Mouse (Mus musculus): ENCODE measurements around the gene Rdm1. TPM values are rescaled to one million over a fixed set of nuclear protein-coding genes. Genes with fewer than 3 reads are reported as not detected.
A peak's percentile ranks its signal among the peaks of the same experiment; 100 is the strongest.
"Not testable (repeated sequence)": the region's sequence is repeated elsewhere in the genome, so short reads cannot be mapped to it uniquely, and the experiment has no call there.

Rdm1 gene
- polyA plus RNA-seq (2012), result 1.4 and 2.2 TPM in 2 replicates

GRCm38 (mm10) chr11:101626995-101627856 is at the start of gene Rdm1:
Gene Rdm1, plus strand, starts transcription at chr11:101627195.
- peaks cover 39% of the 10 kb centered on the region for H3K4me1 ChIP-seq (ENCODE audit: control insufficient read depth)
- no peaks in the 10 kb centered on the region for H3K27me3 ChIP-seq (ENCODE audit: control insufficient read depth)
- peaks cover 10% of the 10 kb centered on the region for H3K36me3 ChIP-seq (ENCODE audit: control insufficient read depth)
- H3K4me3 ChIP-seq (replicated peaks), result peak within 1 kb of the TSS; percentile 78
- peaks cover 16% of the 10 kb centered on the region for H3K9me3 ChIP-seq (ENCODE audit: control insufficient read depth, low read length)
- TF ChIP-seq GATA1 (IDR thresholded peaks at IDR 0.05; ENCODE audit: low read length) (no peak), TAL1 (IDR thresholded peaks at IDR 0.05; ENCODE audit: low read length) (no peak)

- TF ChIP-seq TAL1 (IDR thresholded peaks at IDR 0.05; ENCODE audit: low read length) (no peak), GATA1 (IDR thresholded peaks at IDR 0.05; ENCODE audit: low read length) (no peak)
- Histone ChIP-seq H3K4me3 (replicated peaks) (no peak overlapping the region), H3K36me3 (ENCODE audit: control insufficient read depth) (peaks cover 65% of the 10 kb centered on the region), H3K27me3 (ENCODE audit: control insufficient read depth) (no peaks in the 10 kb centered on the region), H3K4me1 (ENCODE audit: control insufficient read depth) (peaks cover 18% of the 10 kb centered on the region), H3K9me3 (ENCODE audit: control insufficient read depth, low read length) (no peaks in the 10 kb centered on the region)
Measured at GRCm38 (mm10) chr11:101581081-101581764, 45.8 kb upstream of the Rdm1 start.

GRCm38 (mm10) chr11:101582054-101583035 is 44.6 kb upstream of the Rdm1 start, which contains the start of gene Tmem106a:
Gene Tmem106a, plus strand, starts transcription at chr11:101582242.
- Histone ChIP-seq H3K36me3 (ENCODE audit: control insufficient read depth) (peaks cover 63% of the 10 kb centered on the region), H3K27me3 (ENCODE audit: control insufficient read depth) (no peaks in the 10 kb centered on the region), H3K9me3 (ENCODE audit: control insufficient read depth, low read length) (no peaks in the 10 kb centered on the region), H3K4me3 (replicated peaks) (peak within 1 kb of the TSS; percentile 71), H3K4me1 (ENCODE audit: control insufficient read depth) (peaks cover 18% of the 10 kb centered on the region)
- TF ChIP-seq GATA1 (IDR thresholded peaks at IDR 0.05; ENCODE audit: low read length) (no peak), TAL1 (IDR thresholded peaks at IDR 0.05; ENCODE audit: low read length) (no peak)

GRCm38 (mm10) chr11:101583205-101583604 is 43.8 kb upstream of the Rdm1 start:
- TF ChIP-seq TAL1 (IDR thresholded peaks at IDR 0.05; ENCODE audit: low read length), result no peak
- no peak for TF ChIP-seq GATA1 (IDR thresholded peaks at IDR 0.05; ENCODE audit: low read length)
- H3K9me3 ChIP-seq (ENCODE audit: control insufficient read depth, low read length), result no peaks in the 10 kb centered on the region
- H3K4me3 ChIP-seq (replicated peaks), result no peak overlapping the region
- peaks cover 18% of the 10 kb centered on the region for H3K4me1 ChIP-seq (ENCODE audit: control insufficient read depth)
- no peaks in the 10 kb centered on the region for H3K27me3 ChIP-seq (ENCODE audit: control insufficient read depth)
- H3K36me3 ChIP-seq (ENCODE audit: control insufficient read depth), result peaks cover 59% of the 10 kb centered on the region

- peaks cover 21% of the 10 kb centered on the region for H3K4me1 ChIP-seq (ENCODE audit: control insufficient read depth)
- not testable (repeated sequence) for H3K27me3 ChIP-seq (ENCODE audit: control insufficient read depth); H3K9me3 ChIP-seq (ENCODE audit: control insufficient read depth, low read length); H3K4me3 ChIP-seq (replicated peaks)
- peaks cover 48% of the 10 kb centered on the region for H3K36me3 ChIP-seq (ENCODE audit: control insufficient read depth)
Measured at GRCm38 (mm10) chr11:101585031-101585430, 42.0 kb upstream of the Rdm1 start.

- Histone ChIP-seq H3K4me3 (replicated peaks) (no peak overlapping the region), H3K36me3 (ENCODE audit: control insufficient read depth) (peaks cover 45% of the 10 kb centered on the region), H3K27me3 (ENCODE audit: control insufficient read depth) (no peaks in the 10 kb centered on the region), H3K9me3 (ENCODE audit: control insufficient read depth, low read length) (no peaks in the 10 kb centered on the region), H3K4me1 (ENCODE audit: control insufficient read depth) (peaks cover 22% of the 10 kb centered on the region)
- TF ChIP-seq TAL1 (IDR thresholded peaks at IDR 0.05; ENCODE audit: low read length) (no peak), GATA1 (IDR thresholded peaks at IDR 0.05; ENCODE audit: low read length) (no peak)
Measured at GRCm38 (mm10) chr11:101585805-101586204, 41.2 kb upstream of the Rdm1 start.

- Histone ChIP-seq H3K36me3 (ENCODE audit: control insufficient read depth) (peaks cover 32% of the 10 kb centered on the region), H3K4me3 (replicated peaks) (no peak overlapping the region), H3K27me3 (ENCODE audit: control insufficient read depth) (no peaks in the 10 kb centered on the region), H3K4me1 (ENCODE audit: control insufficient read depth) (peaks cover 7% of the 10 kb centered on the region), H3K9me3 (ENCODE audit: control insufficient read depth, low read length) (no peaks in the 10 kb centered on the region)
- TF ChIP-seq GATA1 (IDR thresholded peaks at IDR 0.05; ENCODE audit: low read length) (no peak), TAL1 (IDR thresholded peaks at IDR 0.05; ENCODE audit: low read length) (no peak)
Measured at GRCm38 (mm10) chr11:101587676-101588075, 39.3 kb upstream of the Rdm1 start.

- Histone ChIP-seq H3K36me3 (ENCODE audit: control insufficient read depth) (peaks cover 32% of the 10 kb centered on the region), H3K9me3 (ENCODE audit: control insufficient read depth, low read length) (no peaks in the 10 kb centered on the region), H3K4me1 (ENCODE audit: control insufficient read depth) (peaks cover 7% of the 10 kb centered on the region), H3K4me3 (replicated peaks) (no peak overlapping the region), H3K27me3 (ENCODE audit: control insufficient read depth) (no peaks in the 10 kb centered on the region)
- no peak for TF ChIP-seq GATA1 (IDR thresholded peaks at IDR 0.05; ENCODE audit: low read length)
Measured at GRCm38 (mm10) chr11:101588868-101589267, 38.1 kb upstream of the Rdm1 start.
